Mouse (Mus musculus) naive thymus-derived CD4-positive, alpha-beta T cell, adult 2 months (primary cell): ENCODE data around the gene S100a10.
A peak's percentile ranks its signal among the peaks of the same experiment; 100 is the strongest.

Source experiments
- DNase-seq: peaks from one replicate; pipeline ENCODE4 v3.0.0-alpha.2; 2011; ENCODE audit warnings: low read depth

The S100a10 gene

DNA sequence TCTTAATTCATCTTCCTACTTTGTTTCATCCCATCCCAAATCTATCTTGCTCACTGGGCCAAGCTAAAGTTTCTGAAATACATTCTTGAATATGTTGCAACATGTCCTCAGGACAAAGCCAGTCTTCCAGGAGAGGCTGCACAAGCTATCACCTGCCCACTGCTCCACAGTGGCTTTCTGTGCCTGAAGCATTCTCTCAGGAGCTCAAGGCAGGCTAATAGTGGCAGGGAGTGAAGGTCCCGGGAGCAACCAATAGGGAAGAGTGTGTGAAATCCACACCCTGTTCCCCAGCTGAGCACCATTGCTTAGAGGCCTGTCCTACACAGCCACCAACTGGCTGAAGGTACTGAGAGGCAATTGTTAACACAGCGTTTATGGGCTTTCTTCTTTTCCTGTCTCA, 26.1 kb downstream of the S100a10 start:
- no peak for DNase-seq

DNA sequence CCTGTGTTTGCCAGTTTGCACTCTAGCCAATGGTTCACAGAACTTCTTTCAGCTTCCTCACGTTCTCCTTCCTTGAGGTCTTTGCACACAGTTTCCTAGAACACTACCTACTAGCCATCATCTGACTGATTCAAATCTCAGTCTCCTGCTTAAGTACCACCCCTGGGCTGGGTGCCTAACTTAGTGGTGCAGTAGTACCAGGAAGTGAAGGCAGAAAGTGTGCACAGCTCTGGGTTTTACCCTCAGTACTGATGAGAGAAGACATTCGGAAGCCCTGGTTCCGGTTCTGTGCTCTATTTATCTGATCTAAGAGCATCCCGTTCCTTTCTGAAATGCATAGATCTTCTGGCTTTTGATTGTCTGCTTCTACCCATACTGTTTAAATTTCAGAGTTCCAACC, 26.8 kb downstream of the S100a10 start:
- DNase-seq: no peak

DNA sequence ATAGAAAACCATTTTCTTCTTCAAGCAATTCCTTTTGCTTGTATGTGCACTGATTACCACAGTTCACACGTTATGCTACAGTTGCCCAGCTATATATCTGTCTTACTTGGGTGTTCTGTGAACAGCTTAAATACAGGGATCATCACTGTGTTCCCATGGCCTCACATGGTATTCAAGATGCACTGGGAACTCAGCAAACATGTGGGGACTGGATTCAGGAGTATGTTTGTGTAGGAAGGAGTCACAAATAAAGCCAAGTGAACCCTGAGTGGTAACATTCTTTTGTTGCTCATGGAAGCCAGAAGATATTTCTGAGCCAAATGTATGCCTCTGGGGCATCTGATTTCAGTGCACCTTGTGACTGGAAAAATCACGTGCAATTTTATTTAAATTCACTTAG, 28.2 kb downstream of the S100a10 start:
- no peak for DNase-seq

- DNase-seq: no peak
These were observed 34.7 kb downstream of the S100a10 start for GRCm38 (mm10) chr3:93589629-93590028.

DNA sequence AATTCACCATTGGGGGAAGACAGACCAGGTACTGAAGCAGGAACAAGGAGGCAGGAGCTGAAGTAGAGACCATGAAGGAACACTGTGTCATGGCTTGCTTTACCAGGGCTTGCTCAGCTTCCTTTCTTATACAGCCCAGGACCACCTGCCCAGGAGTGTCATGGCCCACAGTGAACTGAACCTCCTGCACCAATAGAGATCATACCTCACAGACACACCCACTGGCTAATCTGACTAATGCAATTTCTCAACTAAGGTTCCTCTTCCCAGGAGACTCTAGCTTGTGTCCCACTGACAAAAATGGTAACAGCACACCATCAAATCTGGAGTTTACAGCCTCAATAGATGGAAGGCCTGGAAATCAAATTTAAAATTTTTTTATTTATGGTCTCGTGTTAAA, 35.4 kb downstream of the S100a10 start:
- no peak for DNase-seq

DNA sequence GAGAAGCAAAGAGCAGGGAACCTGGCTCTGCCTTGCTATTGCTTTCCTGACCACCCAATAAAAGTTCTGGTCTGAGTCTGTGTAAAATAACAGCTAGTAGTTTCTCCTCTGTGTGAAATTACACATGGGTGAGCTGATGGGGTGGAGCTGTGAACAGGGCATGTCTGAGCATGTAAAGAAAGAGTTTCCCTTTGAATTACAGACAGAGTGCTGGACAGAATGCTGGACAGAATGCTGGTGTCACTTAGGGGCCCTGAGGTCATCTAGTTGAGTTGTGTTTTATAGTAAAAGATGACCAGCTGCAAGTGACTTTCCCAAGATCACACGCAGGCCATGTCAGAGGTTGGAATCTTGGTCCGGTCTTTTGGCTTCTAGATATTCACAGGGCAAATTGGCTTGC, 37.2 kb downstream of the S100a10 start:
- no peak for DNase-seq

GRCm38 (mm10) chr3:93592976-93593375, 38.1 kb downstream of the S100a10 start:
- DNase-seq: no peak

- DNase-seq: peak; percentile 70
These were observed 38.6 kb downstream of the S100a10 start for GRCm38 (mm10) chr3:93593512-93593911.

DNA sequence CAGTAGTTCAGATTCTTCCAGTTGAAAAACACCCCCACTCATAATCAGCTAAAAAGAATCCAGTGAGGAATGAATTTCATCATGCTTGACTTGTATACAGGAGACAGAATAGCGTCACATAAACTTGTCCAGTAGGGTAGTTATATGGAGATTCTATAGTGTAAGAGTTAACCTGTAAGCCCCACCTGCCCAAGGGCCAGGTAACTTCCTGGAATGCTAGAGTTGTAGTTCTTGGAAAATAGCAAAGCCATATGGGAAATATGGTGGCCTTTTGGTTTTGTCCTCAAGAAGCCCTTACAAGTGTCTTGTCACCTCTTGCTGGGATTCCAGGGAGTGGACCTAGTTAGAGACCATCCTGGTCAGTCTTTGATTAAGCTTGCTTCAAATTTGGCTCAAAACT, 41.8 kb downstream of the S100a10 start:
- DNase-seq: no peak

GRCm38 (mm10) chr3:93597221-93597913, 42.5 kb downstream of the S100a10 start:
- DNase-seq: peak; percentile 70

GRCm38 (mm10) chr3:93597970-93598369, 43.1 kb downstream of the S100a10 start:
- DNase-seq: no peak

DNA sequence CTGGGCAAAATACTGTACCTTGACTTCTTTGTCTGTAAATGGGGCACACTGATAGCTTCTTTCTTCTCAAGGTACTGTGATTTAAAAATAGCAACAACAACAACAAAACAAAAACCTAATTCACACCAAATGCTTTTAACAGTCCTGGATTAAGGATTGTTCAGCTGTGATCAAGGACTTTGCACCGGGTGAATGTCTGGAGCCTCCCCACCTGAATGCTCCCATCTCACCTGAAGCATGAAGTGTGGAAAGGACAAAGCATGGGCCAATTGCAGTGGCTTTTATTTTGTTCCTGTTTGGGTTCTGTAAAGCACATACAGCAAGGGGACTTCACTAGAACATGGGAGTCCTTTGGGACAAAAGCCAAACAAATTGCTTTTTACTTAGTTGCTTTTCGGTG, 45.3 kb downstream of the S100a10 start:
- DNase-seq: no peak

DNA sequence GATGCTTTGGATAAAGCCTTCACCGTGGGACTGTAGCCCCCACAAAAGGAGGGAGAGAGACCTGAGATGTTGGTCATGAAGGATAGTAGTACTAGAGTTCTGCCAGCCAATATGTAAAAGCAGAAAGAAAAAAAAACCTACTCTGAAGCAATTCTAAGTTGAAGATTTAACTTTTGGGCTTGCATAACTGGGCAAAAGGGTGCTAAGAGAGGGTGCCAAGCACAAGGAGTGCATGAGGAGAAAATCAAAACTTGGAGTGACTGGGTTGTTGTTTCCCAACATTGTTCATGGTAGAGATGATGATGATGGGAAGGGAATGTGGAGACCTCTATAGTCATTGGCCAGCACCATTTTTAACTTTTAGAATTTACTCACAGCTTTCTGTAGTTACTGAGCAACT, 47.0 kb downstream of the S100a10 start:
- DNase-seq: no peak

DNA sequence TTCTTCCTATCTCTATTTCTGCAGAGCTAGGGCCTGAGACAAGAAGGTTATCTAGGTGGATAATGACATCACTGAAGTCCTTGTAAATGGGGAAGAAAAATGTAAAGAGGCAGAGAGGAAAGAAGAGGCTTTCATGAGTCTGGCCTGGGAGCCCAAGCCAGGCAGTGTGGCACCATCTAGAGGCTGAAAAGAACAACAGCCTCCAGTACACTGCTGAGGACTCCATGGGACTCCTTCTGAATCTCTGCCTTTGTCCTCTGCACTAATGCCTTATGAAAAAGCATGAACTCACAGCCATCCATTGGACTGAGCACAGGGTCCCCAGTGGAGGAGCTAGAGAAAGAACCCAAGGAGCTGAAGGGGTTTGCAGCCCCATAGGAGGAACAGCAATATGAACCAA, 54.1 kb downstream of the S100a10 start:
- peak; percentile 49 for DNase-seq
